Mouse (Mus musculus) liver, embryonic 14.5 days (tissue): ENCODE measurements around the gene Commd1. TPM values are rescaled to one million over a fixed set of nuclear protein-coding genes. Genes with fewer than 3 reads are reported as not detected.

Experiments used
- ATAC-seq: fragments of 200-750 bp; cut with Nextera tagmentation; 2 replicates; pipeline ENCODE4 v1.8.0; 2017; ENCODE audit warnings: moderate number of reproducible peaks, mild to moderate bottlenecking, moderate library complexity; ENCODE audit not compliant: insufficient read depth
- DNase-seq, 3 experiments: peaks; one replicate each; pipeline ENCODE4 v3.0.0-alpha.2; 2012 to 2013; ENCODE audit warnings: low read depth in 3 of 3, low spot score in 3 of 3
- H3K27ac ChIP-seq: fragments of 300-500 bp; sonication (generic); 2 replicates; pipeline ENCODE4 v1.5.1; 2014; ENCODE audit warnings: moderate library complexity, mild to moderate bottlenecking, control low read depth, inconsistent platforms
- H3K27me3 ChIP-seq: fragments of 300-500 bp; sonication (generic); 2 replicates; pipeline ENCODE4 v1.6.1; 2014; ENCODE audit warnings: mild to moderate bottlenecking, low read length, moderate library complexity; ENCODE audit not compliant: control insufficient read depth, insufficient read depth
- H3K36me3 ChIP-seq: fragments of 300-500 bp; sonication (generic); replicated peaks from 2 replicates; pipeline ENCODE4 v1.6.1; 2014; ENCODE audit warnings: low read depth; ENCODE audit not compliant: control insufficient read depth, insufficient read depth
- H3K4me1 ChIP-seq, 2 experiments: fragments of 200-500 bp in 1 of 2; fragments of 300-500 bp in 1 of 2; sonication (generic) in 1 of 2; replicated peaks; 2 replicates each; pipeline ENCODE4 v1.6.1; 2012 to 2014; ENCODE audit warnings: antibody characterized with exemption in 1 of 2, inconsistent platforms in 1 of 2, low read length in 1 of 2; ENCODE audit not compliant: control insufficient read depth in 2 of 2, insufficient read depth in 2 of 2
- H3K4me2 ChIP-seq: fragments of 300-500 bp; sonication (generic); 2 replicates; pipeline ENCODE4 v1.6.1; 2014; ENCODE audit warnings: low read depth, mild to moderate bottlenecking, control low read depth, moderate library complexity
- H3K4me3 ChIP-seq, 2 experiments: fragments of 200-500 bp in 1 of 2; fragments of 300-500 bp in 1 of 2; sonication (generic) in 1 of 2; 2 replicates each; pipeline ENCODE4 v1.5.1; 2012 to 2014; ENCODE audit warnings: low read depth in 2 of 2, low read length in 2 of 2, mild to moderate bottlenecking in 2 of 2, control low read depth in 1 of 2, inconsistent platforms in 1 of 2, moderate library complexity in 1 of 2; ENCODE audit not compliant: insufficient read depth in 1 of 2
- H3K9ac ChIP-seq: fragments of 300-500 bp; sonication (generic); replicated peaks from 2 replicates; pipeline ENCODE4 v1.6.1; 2014; ENCODE audit warnings: mild to moderate bottlenecking, control low read depth, moderate library complexity
- H3K9me3 ChIP-seq: fragments of 300-500 bp; sonication (generic); 2 replicates; pipeline ENCODE4 v1.6.1; 2016; ENCODE audit warnings: low read length, mixed read lengths; ENCODE audit not compliant: control insufficient read depth
- CTCF ChIP-seq: IDR thresholded peaks from 2 replicates; pipeline ENCODE4 v1.5.1; 2016; ENCODE audit warnings: antibody characterized with exemption, low read depth, control low read depth
- EP300 ChIP-seq: IDR thresholded peaks from 2 replicates; pipeline ENCODE4 v1.6.1; 2016; ENCODE audit warnings: antibody characterized with exemption, low read depth
- WGBS: fragments of 180-500 bp; shearing (Covaris S2); extraction: QIAGEN DNeasy Blood & Tissue Kit; methylation state at CpG from one replicate; pipeline ENCODE4 v1.1.7; 2014; ENCODE audit not compliant: insufficient replicate concordance; 5-methylcytosine and 5-hydroxymethylcytosine counted together
- polyA plus RNA-seq, 2 experiments: library from polyadenylated mRNA; depleted of rRNA in 1 of 2; stranded (reverse) in 1 of 2; unstranded in 1 of 2; fragments of >200 nt; fragmentation: Nextera tagmentation in 1 of 2; extraction: Ambion mirVana in 1 of 2; gene quantifications; 2 replicates each; pipeline versions ENCODE4 v1.2.1 to v1.2.3; 2012 to 2014

Gene Commd1
- polyA plus RNA-seq, 2 experiments: 35.6 to 203 TPM

- Histone ChIP-seq H3K4me2 (peak overlapping the region; percentile 94), H3K9me3 (no peaks in the 10 kb centered on the region), H3K27me3 (no peaks in the 10 kb centered on the region), H3K36me3 (peaks cover 14% of the 10 kb centered on the region), H3K4me3 (peak overlapping the region; percentile 73 to 89), H3K9ac (peak overlapping the region; percentile 82), H3K27ac (peak overlapping the region; percentile 97), H3K4me1 (peaks cover 7 to 8% of the 10 kb centered on the region in 2 experiments)
- under 1% methylated on average over 12 of the region's 12 CpGs for WGBS
- DNase-seq: no peak
- TF ChIP-seq CTCF (no peak), EP300 (no peak)
- ATAC-seq: peak; percentile 36
Measured at GRCm38 (mm10) chr11:22981543-22981950, 635 bp downstream of the Commd1 start.

GRCm38 (mm10) chr11:22981041-22981440 is 1.1 kb downstream of the Commd1 start:
- no peak for DNase-seq
- Histone ChIP-seq H3K27me3 (no peaks in the 10 kb centered on the region), H3K4me3 (peak overlapping the region; percentile 73 to 89), H3K4me2 (peak overlapping the region; percentile 94), H3K27ac (peak overlapping the region; percentile 97), H3K9me3 (no peaks in the 10 kb centered on the region), H3K4me1 (peaks cover 7 to 12% of the 10 kb centered on the region in 2 experiments), H3K9ac (peak overlapping the region; percentile 82), H3K36me3 (peaks cover 14% of the 10 kb centered on the region)
- TF ChIP-seq CTCF (no peak), EP300 (no peak)
- no peak for ATAC-seq
- 19% methylated on average over 4 of the region's 4 CpGs for WGBS

- Histone ChIP-seq H3K4me1 (peaks cover 9 to 15% of the 10 kb centered on the region in 2 experiments), H3K4me3 (no peak overlapping the region), H3K36me3 (peaks cover 14% of the 10 kb centered on the region), H3K4me2 (no peak overlapping the region), H3K9me3 (no peaks in the 10 kb centered on the region), H3K27me3 (no peaks in the 10 kb centered on the region), H3K9ac (no peak overlapping the region), H3K27ac (no peak overlapping the region)
- 58% methylated on average over 1 of the region's 1 CpGs for WGBS
- ATAC-seq (no peak), DNase-seq (no peak)
- no peak for TF ChIP-seq CTCF
- no peak for TF ChIP-seq EP300
Measured at GRCm38 (mm10) chr11:22979221-22979620, 3.0 kb downstream of the Commd1 start.

GRCm38 (mm10) chr11:22978711-22979110 is 3.5 kb downstream of the Commd1 start:
- Histone ChIP-seq H3K27ac (no peak overlapping the region), H3K9ac (no peak overlapping the region), H3K9me3 (no peaks in the 10 kb centered on the region), H3K36me3 (peaks cover 14% of the 10 kb centered on the region), H3K27me3 (no peaks in the 10 kb centered on the region), H3K4me2 (no peak overlapping the region), H3K4me1 (peaks cover 9 to 15% of the 10 kb centered on the region in 2 experiments), H3K4me3 (no peak overlapping the region)
- no peak for DNase-seq
- 76% methylated on average over 1 of the region's 1 CpGs for WGBS
- no peak for ATAC-seq
- TF ChIP-seq CTCF (no peak), EP300 (no peak)

GRCm38 (mm10) chr11:22978215-22978614 is 4.0 kb downstream of the Commd1 start:
- DNase-seq (no peak), ATAC-seq (no peak)
- Histone ChIP-seq H3K27ac (no peak overlapping the region), H3K4me2 (no peak overlapping the region), H3K4me3 (no peak overlapping the region), H3K9ac (no peak overlapping the region), H3K9me3 (no peaks in the 10 kb centered on the region), H3K27me3 (no peaks in the 10 kb centered on the region), H3K36me3 (peaks cover 14% of the 10 kb centered on the region), H3K4me1 (peaks cover 9 to 15% of the 10 kb centered on the region in 2 experiments)
- TF ChIP-seq CTCF (no peak), EP300 (no peak)
- 71% methylated on average over 3 of the region's 3 CpGs for WGBS
